Mouse (Mus musculus) layer of hippocampus, postnatal 25 days (tissue): ENCODE data around the gene Btn1a1. TPM values are rescaled to one million over a fixed set of nuclear protein-coding genes. Genes with fewer than 3 reads are reported as not detected.

Source experiments
- DNase-seq, 2 experiments: peaks; one replicate each; pipeline ENCODE4 v3.0.0; 2022; ENCODE audit warnings: mixed read lengths in 2 of 2, low spot score in 1 of 2; ENCODE audit errors: extremely low spot score in 1 of 2
- total RNA-seq, 2 experiments: library from RNA; stranded (reverse); gene quantifications; 2 replicates each; pipeline ENCODE4 v1.2.3; 2021

Btn1a1 gene
- total RNA-seq = not detected

- no peak for DNase-seq
Measured at GRCm38 (mm10) chr13:23465600-23466109, at the start of gene Btn1a1. TSS of gene Btn1a1 (minus strand) at chr13:23465901.

DNA sequence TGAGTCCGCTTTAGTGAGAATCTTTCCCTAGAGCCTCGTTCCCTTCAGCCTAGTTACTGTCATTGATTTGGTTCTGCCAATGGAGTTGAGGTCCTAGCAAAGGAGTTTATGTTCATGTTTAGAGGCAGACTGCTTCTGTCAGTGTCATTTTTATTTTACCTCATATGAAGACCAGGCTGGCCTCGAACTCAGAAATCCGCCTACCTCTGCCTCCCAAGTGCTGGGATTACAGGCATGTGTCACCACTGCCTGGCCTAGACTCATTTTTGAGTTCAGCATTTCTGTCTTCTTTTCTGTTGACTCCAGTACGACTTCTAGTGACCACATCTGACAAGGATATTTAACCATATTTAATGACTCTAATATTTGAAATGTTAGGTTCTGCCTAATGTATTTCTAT is 49.6 kb upstream of the Btn1a1 start:
- no peak for DNase-seq

DNA sequence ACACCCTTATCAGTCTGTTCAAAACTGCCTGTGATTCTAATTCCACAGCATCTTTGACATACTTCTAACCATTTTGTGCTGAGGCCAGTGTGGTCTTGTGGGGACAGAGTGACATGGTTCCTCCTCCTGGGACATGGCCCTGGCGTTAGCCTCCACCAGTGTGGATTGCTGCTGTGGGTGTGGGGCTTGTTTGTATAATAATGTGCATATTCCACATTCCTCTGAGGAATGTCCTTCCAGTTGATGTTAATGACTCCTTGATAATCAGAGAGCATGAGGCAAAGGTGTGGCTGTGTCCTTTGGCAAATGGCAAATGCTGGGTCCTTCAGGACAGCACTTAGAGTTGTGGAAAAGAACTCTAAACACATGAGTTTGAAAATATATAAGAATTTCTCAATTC is 47.8 kb upstream of the Btn1a1 start:
- no peak for DNase-seq

DNA sequence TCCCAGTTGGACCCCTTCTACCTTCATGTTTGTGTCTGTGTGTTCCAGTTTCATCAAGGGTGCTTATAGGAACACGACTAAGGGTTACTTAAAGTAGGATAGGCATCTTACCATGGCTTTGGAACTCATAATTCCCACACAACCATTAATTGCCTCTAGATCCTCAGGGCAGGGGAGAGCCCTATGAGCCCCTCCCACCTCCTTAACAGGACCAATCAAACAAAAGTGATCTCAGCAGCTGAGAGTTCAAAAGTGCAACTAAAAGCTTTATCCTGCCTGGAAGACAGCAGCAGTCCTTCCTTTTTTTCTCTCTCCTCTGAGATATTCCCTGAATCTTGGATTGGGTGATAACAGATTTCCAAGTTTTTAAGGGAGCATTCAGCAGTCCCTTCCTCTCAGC is 44.4 kb upstream of the Btn1a1 start:
- no peak for DNase-seq

- DNase-seq = no peak
Measured at GRCm38 (mm10) chr13:23506819-23507515, 41.3 kb upstream of the Btn1a1 start.

- no peak for DNase-seq
Measured at GRCm38 (mm10) chr13:23506351-23506750, 40.6 kb upstream of the Btn1a1 start.

GRCm38 (mm10) chr13:23505662-23506345 is 40.1 kb upstream of the Btn1a1 start:
- no peak for DNase-seq

- DNase-seq = peak; percentile 38 to 76
Measured at GRCm38 (mm10) chr13:23503797-23504196, 38.1 kb upstream of the Btn1a1 start.

DNA sequence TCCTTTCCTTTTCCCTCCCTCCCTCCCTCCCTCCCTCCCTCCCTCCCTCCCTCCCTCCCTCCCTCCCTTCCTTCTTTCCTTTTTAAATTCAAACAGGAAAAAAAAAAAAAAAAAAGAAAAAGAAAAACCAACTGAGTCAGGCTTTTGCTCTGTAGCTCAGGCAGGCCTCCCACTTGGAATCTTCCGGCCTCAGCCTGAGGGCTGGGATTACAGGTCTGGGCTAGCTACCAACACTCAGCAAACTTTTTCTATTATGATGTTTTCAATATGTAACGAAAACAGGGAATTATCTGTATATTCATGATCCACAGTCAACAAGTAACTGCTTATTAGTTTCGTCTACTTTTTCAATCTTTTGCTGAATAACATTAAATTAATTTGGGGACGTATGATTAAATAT is 37.2 kb upstream of the Btn1a1 start:
- no peak for DNase-seq

- DNase-seq = no peak
Measured at GRCm38 (mm10) chr13:23502031-23502567, 36.4 kb upstream of the Btn1a1 start.

GRCm38 (mm10) chr13:23501511-23501910 is 35.8 kb upstream of the Btn1a1 start:
- DNase-seq = no peak

DNA sequence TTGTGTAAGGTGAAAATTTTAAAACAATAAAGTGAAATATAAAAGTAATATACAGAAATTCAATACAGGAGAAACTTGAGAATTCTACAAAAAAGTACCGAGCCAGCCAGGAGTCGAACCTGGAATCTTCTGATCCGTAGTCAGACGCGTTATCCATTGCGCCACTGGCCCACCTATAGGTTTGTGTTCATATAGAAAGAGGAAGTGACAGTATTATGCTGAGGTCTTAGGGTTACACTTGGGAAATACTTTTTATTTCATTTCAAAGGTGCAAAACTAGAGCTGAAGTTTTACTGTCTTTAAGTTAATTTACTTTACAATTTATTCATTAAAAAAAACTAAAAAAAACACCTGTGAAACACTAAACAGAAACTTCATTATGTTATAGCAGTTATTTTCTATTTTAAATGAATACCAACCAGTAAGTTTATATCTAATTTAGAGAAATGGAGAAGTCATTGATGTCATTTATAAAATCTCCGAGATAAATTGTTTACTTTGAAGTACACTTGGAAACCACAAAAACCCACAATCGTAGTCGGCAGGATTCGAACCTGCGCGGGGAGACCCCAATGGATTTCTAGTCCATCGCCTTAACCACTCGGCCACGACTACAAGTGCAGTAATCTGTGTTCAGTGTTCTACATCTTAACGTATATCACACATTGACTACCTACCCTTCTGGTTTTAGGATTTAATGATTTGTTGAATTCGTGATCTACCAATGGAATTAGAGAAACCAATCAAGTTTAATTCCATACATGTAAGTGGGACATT is 34.9 kb upstream of the Btn1a1 start:
- peak; percentile 39 to 72 for DNase-seq

DNA sequence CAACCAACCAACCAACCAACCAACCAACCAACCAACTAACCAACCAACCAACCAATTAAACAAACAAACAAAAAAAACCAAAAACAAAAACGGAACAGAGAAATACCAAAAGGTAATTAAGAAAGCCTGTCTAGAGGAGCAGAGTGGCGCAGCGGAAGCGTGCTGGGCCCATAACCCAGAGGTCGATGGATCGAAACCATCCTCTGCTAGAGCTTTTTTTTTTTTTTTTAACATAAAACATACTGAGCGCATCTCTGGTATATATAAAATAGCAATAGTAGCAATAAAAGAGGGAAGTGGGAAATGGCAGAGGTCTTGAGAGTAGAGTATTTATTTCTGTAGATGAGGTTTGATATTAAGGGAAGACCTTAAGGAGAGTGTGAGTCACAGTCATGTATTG is 34.2 kb upstream of the Btn1a1 start:
- no peak for DNase-seq

DNA sequence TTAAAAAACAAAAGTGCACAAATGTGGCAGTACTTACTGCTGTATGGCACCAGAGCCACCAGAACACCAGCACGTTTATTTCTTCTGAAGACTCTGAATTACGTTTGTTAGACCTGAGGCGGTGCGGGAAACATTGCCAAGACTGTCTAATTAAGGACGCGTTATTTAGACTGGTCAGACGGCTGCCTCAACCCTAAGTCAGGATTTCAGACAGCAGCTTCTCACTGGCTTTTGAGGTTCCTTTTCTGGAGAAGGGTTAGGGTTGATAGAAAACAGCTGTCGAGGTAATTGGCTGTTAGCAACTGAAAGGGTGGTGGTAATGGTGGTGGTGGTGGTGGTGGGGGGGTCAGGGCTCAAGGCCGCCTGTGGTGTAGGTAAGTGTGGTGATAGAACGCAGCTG is 33.0 kb upstream of the Btn1a1 start:
- DNase-seq = no peak

DNA sequence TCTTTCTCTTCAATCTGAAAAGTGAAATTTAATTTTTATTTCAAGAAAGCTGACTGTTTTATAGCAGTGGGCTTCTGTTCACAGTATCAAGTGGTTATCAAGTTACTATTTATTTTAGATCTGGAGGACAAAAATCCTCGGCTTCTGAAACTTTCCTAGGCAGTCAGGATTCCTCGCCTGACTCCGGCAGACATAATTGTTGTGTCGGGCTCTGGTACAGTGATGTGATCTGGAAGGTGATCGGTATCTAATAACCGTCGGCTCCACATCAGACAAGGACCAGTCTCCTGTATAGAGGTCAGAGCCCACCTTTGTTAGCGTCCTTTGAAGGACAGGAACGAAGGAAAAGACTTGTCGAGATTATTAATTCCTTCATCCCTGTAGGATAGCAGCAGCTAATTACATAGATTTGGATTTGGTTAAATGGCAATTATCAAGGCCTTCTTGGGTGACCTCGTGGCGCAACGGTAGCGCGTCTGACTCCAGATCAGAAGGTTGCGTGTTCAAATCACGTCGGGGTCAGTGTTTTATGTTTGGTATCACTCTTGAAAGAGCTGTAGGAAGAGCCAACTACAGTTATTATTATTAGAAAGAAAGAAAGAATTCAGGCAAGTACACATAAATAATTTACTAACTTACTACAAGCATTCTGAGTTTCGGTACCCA is 32.1 kb upstream of the Btn1a1 start:
- DNase-seq = peak; percentile 30 to 57

GRCm38 (mm10) chr13:23495526-23495925 is 29.8 kb upstream of the Btn1a1 start:
- no peak for DNase-seq

DNA sequence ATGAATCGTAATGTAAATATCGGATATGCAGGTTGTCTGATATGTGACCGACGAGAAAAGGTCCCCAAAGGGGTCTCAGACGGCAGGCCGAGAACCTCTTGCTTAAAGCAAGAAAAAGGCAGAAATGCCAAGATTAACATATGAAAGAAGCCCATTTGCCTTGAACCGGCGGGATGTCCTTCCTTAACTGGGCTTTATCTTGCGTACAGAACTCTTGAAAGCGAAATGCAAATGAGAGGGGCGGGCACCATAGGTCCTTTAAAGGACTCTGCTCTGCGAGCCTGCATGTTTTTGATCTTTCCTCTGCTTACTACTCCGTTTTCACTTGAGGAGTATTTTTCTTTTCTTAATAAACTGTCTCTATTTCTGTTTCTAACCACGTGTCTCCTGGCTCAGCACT is 26.3 kb upstream of the Btn1a1 start:
- DNase-seq = no peak

GRCm38 (mm10) chr13:23491263-23491662 is 25.6 kb upstream of the Btn1a1 start:
- DNase-seq = no peak

GRCm38 (mm10) chr13:23490863-23491262 is 25.2 kb upstream of the Btn1a1 start:
- DNase-seq = no peak
